Mouse (Mus musculus) neural tube, embryonic 15.5 days (tissue): ENCODE results near the gene Nr2e1. TPM values are rescaled to one million over a fixed set of nuclear protein-coding genes. Genes with fewer than 3 reads are reported as not detected.

Experiments
- ATAC-seq: fragments of 200-750 bp; cut with Nextera tagmentation; 2 replicates; pipeline ENCODE4 v1.8.0; 2017; ENCODE audit warnings: mild to moderate bottlenecking, moderate TSS enrichment, moderate library complexity; ENCODE audit not compliant: low FRiP score
- H3K27ac ChIP-seq: fragments of 300-500 bp; sonication (generic); replicated peaks from 2 replicates; pipeline ENCODE4 v1.5.1; 2015; ENCODE audit warnings: mild to moderate bottlenecking, inconsistent platforms
- H3K27me3 ChIP-seq: fragments of 300-500 bp; sonication (generic); replicated peaks from 2 replicates; pipeline ENCODE4 v1.6.1; 2015; ENCODE audit warnings: inconsistent platforms
- H3K36me3 ChIP-seq: fragments of 300-500 bp; sonication (generic); 2 replicates; pipeline ENCODE4 v1.6.1; 2015; ENCODE audit warnings: inconsistent platforms
- H3K4me1 ChIP-seq: fragments of 300-500 bp; sonication (generic); 2 replicates; pipeline ENCODE4 v1.6.1; 2015; ENCODE audit warnings: inconsistent platforms
- H3K4me2 ChIP-seq: fragments of 300-500 bp; sonication (generic); 2 replicates; pipeline ENCODE4 v1.6.1; 2015; ENCODE audit warnings: inconsistent platforms, mild to moderate bottlenecking, moderate library complexity
- H3K4me3 ChIP-seq: fragments of 300-500 bp; sonication (generic); replicated peaks from 2 replicates; pipeline ENCODE4 v1.5.1; 2015; ENCODE audit warnings: mild to moderate bottlenecking, inconsistent platforms
- H3K9ac ChIP-seq: fragments of 300-500 bp; sonication (generic); replicated peaks from 2 replicates; pipeline ENCODE4 v1.6.1; 2015; ENCODE audit warnings: mild to moderate bottlenecking, inconsistent platforms
- H3K9me3 ChIP-seq: fragments of 300-500 bp; sonication (generic); replicated peaks from 2 replicates; pipeline ENCODE4 v1.6.1; 2016; ENCODE audit warnings: inconsistent platforms
- WGBS: fragments of 180-500 bp; shearing (Covaris S2); methylation state at CpG from one replicate; pipeline ENCODE4 v1.1.7; 2015; ENCODE audit warnings: mixed read lengths; 5-methylcytosine and 5-hydroxymethylcytosine counted together
- polyA plus RNA-seq: library from polyadenylated mRNA; unstranded; fragments of >200 nt; fragmentation: Nextera tagmentation; extraction: Ambion mirVana; gene quantifications from 2 replicates; pipeline ENCODE4 v1.2.1, GENCODE M21; 2015

Nr2e1 gene
- polyA plus RNA-seq, 1 experiment from 2014 or later: not detected

- Histone ChIP-seq H3K27ac (no peak overlapping the region), H3K4me1 (0 out of 2 replicates have a peak, but pooled peaks cover 8% of the 10 kb centered on the region), H3K9ac (no peak overlapping the region), H3K36me3 (peaks cover 21% of the 10 kb centered on the region), H3K27me3 (no peaks in the 10 kb centered on the region), H3K4me2 (no peak overlapping the region), H3K4me3 (no peak overlapping the region), H3K9me3 (no peaks in the 10 kb centered on the region)
- 78% methylated on average over 11 of the region's 11 CpGs for WGBS
- no peak for ATAC-seq
Measured at GRCm38 (mm10) chr10:42523556-42524162, 59.8 kb downstream of the Nr2e1 start.

DNA sequence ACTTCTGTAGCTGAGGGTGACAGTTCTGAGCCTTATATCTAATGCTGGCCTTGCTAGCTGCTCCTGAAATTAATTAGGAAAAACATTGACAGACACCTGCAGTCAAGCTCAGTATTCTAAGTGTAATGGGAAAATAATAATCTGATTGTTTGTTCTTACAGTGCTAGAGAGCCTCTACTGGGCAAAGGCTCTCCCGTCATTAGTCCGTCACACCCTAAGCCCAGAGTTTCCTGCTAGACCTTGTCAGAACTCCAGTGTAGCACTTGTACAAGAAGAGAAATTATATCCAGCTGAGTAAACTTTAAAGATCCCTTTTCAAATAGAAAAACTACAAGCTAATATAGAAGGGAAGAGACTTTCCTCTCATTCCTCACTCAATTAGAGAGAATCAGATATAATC lies 60.5 kb downstream of the Nr2e1 start:
- H3K9me3 ChIP-seq: no peaks in the 10 kb centered on the region
- H3K4me3 ChIP-seq: no peak overlapping the region
- H3K9ac ChIP-seq: no peak overlapping the region
- no peak overlapping the region for H3K4me2 ChIP-seq
- ATAC-seq: no peak
- WGBS: 65% methylated on average over 2 of the region's 2 CpGs
- no peaks in the 10 kb centered on the region for H3K27me3 ChIP-seq
- H3K27ac ChIP-seq: no peak overlapping the region
- 0 out of 2 replicates have a peak, but pooled peaks cover 8% of the 10 kb centered on the region for H3K4me1 ChIP-seq
- H3K36me3 ChIP-seq: peaks cover 13% of the 10 kb centered on the region; the same call in 1 of the 2 replicates

GRCm38 (mm10) chr10:42521315-42521981 lies 62.0 kb downstream of the Nr2e1 start:
- no peak overlapping the region for H3K4me2 ChIP-seq
- 46% methylated on average over 5 of the region's 5 CpGs for WGBS
- H3K9ac ChIP-seq: no peak overlapping the region
- ATAC-seq: peak; percentile 17; the same call in 1 of the 2 replicates
- H3K36me3 ChIP-seq: peaks cover 5% of the 10 kb centered on the region; the same call in 1 of the 2 replicates
- no peak overlapping the region for H3K27ac ChIP-seq
- no peaks in the 10 kb centered on the region for H3K27me3 ChIP-seq
- no peaks in the 10 kb centered on the region for H3K9me3 ChIP-seq
- no peak overlapping the region for H3K4me3 ChIP-seq
- 0 out of 2 replicates have a peak, but pooled peaks cover 8% of the 10 kb centered on the region for H3K4me1 ChIP-seq

DNA sequence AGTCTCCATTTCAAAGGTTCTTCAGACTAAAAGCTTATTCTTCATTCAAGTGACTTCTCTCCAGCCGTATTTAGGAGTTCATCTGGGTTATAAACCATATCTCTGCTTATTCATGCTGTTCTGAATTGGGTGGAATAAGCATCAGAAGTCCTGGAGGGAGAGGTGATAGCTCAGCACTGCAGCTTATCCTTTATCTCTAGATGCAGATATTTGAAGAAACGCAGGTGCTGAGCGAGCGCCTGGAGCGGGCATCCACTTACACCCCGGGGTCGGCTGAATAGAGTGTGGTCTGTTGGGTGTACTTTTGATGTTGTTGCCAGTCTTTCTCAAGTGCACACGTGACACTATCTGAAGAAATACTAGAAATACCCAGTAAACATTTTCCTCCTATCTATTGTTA lies 65.1 kb downstream of the Nr2e1 start:
- 90% methylated on average over 8 of the region's 8 CpGs for WGBS
- no peaks in the 10 kb centered on the region for H3K27me3 ChIP-seq
- no peak overlapping the region for H3K27ac ChIP-seq
- H3K4me1 ChIP-seq: 0 out of 2 replicates have a peak, but pooled peaks cover 5% of the 10 kb centered on the region
- H3K4me3 ChIP-seq: no peak overlapping the region
- no peaks in the 10 kb centered on the region for H3K36me3 ChIP-seq
- H3K9ac ChIP-seq: no peak overlapping the region
- no peak overlapping the region for H3K4me2 ChIP-seq
- no peak for ATAC-seq
- no peaks in the 10 kb centered on the region for H3K9me3 ChIP-seq

GRCm38 (mm10) chr10:42514125-42514524 lies 69.3 kb downstream of the Nr2e1 start:
- no peak overlapping the region for H3K4me2 ChIP-seq
- H3K27me3 ChIP-seq: no peaks in the 10 kb centered on the region
- H3K4me1 ChIP-seq: no peaks in the 10 kb centered on the region
- ATAC-seq: no peak
- H3K27ac ChIP-seq: no peak overlapping the region
- no peaks in the 10 kb centered on the region for H3K9me3 ChIP-seq
- no peak overlapping the region for H3K4me3 ChIP-seq
- no peaks in the 10 kb centered on the region for H3K36me3 ChIP-seq
- no peak overlapping the region for H3K9ac ChIP-seq

Other genes starting within 250 kb of the Nr2e1 start
- gene Afg1l, start 105.1 kb downstream of the Nr2e1 start, polyA plus RNA-seq: 8.6 and 11.1 TPM in 2 replicates
- gene Snx3, start 81.6 kb downstream of the Nr2e1 start, polyA plus RNA-seq: 346 and 374 TPM in 2 replicates
- 33.7 and 36.1 TPM in 2 replicates for gene Ostm1, start 190 bp upstream of the Nr2e1 start, polyA plus RNA-seq
- gene Sec63, start 177.9 kb upstream of the Nr2e1 start, polyA plus RNA-seq: 15.8 and 19.3 TPM in 2 replicates